Mouse (Mus musculus) naive thymus-derived CD4-positive, alpha-beta T cell, adult 5 months (primary cell): Measurements from ENCODE around the gene Olfr168. TPM values are rescaled to one million over a fixed set of nuclear protein-coding genes. Genes with fewer than 3 reads are reported as not detected.

Experiments used
- polyA plus RNA-seq: library from polyadenylated mRNA; unstranded; fragments of 100-300 nt; shearing (Covaris generic); gene quantifications from one replicate; pipeline ENCODE4 v1.2.1, GENCODE M21; 2017

Olfr168 gene
- polyA plus RNA-seq: not detected

DNA sequence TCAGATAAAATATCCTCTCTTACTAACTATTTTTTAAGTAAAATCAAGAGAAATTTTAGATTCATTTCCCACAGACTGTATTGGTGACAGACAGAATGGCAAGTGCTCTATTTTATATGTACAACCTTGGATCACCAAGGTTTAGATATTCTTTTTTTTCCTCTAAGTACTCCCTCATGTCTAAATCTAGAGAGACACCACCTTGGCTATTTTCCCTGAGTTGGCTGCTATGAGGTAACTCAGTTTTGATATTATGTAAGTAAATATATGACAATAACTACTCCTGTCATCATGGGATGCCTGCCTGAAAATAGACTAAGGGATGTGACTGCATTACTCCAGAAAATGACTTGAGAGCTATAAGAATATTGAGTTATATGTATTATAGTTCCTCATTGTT is at the start of gene Olfr168:
Olfr168 (minus strand) TSS at position 101 of the 400 bp plus-strand sequence.

DNA sequence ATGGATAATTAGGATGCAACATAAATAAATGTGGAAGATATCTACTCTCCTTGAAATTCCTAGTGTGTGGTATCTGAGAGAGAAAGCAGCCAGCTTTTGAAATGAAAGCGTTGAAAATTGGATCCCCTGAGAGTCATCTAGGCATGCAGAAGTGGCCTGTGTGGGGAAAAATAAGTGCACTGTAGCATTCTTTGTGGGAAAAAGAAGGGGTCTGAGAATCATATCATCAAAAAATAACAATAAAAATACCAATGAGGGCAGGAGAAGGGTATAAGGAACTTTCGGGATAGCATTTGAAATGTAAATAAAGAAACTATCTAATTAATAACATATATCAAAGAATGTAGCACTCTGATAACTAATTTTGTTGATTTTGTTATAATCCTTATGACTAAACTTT is 36.4 kb upstream of the Olfr168 start, which contains the start of gene Olfr169:
Olfr169 (minus strand) TSS at position 101 of the 400 bp plus-strand sequence.

DNA sequence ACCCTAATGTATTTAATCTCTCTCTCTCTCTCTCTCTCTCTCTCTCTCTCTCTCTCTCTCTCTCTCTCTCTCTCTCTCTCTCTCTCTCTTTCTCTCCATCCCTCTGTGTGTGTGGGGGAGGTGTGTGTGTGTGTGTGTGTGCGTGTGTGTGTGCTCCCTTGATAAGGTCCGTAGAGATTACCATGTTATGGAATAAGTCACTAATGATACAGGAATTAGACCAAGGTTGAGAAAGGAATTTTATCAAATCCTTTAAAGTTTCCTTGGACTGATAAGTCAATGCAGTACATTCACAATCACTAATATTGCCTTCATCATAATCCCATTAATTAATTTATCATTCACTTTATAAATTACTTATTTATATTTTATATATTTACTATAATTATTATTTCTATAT is 13.2 kb downstream of the Olfr168 start, which contains the start of gene Olfr167:
Olfr167 (minus strand) TSS at position 101 of the 400 bp plus-strand sequence.

DNA sequence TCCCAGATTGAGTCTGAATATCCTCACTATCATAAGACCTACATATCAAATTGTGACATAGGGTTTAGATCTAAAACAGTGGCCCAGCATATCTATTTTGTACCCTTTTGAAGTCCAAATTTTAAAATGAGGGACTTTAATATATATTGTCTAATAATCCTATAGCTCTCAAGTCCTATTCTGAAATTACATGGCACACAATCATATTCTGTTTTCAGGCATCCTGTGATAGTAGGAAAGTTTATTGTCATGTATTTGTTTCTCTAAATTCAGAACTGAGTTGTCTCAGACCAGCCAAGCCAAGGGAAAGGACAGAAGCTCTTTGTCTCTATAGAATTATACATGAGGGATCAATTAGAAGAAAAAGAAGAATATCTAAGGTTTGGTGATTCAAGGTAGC is 52.0 kb downstream of the Olfr168 start, which contains the start of gene Olfr166:
Olfr166 (plus strand) TSS at position 301 of the 400 bp plus-strand sequence.

Other genes starting within 250 kb of the Olfr168 start
- not detected for gene Olfr164, start 221.5 kb downstream of the Olfr168 start, polyA plus RNA-seq
- gene Olfr165, start 112.4 kb downstream of the Olfr168 start, polyA plus RNA-seq: not detected
- not detected for gene Olfr166, start 51.9 kb downstream of the Olfr168 start, polyA plus RNA-seq
- not detected for gene Olfr167, start 13.3 kb downstream of the Olfr168 start, polyA plus RNA-seq
- not detected for gene Olfr169, start 36.3 kb upstream of the Olfr168 start, polyA plus RNA-seq
- gene Olfr170, start 76.3 kb upstream of the Olfr168 start, polyA plus RNA-seq: not detected
- gene Olfr171, start 94.4 kb upstream of the Olfr168 start, polyA plus RNA-seq: not detected
- not detected for gene Lamp3, start 170.8 kb upstream of the Olfr168 start, polyA plus RNA-seq
- gene B3gnt5, start 224.7 kb upstream of the Olfr168 start, polyA plus RNA-seq: 3.7 TPM